Mouse (Mus musculus) liver, embryonic 14.5 days (tissue): Measurements from ENCODE around the gene Psma1. TPM values are rescaled to one million over a fixed set of nuclear protein-coding genes. Genes with fewer than 3 reads are reported as not detected.
A peak's percentile ranks its signal among the peaks of the same experiment; 100 is the strongest.

Source experiments
- ATAC-seq: fragments of 200-750 bp; cut with Nextera tagmentation; 2 replicates; pipeline ENCODE4 v1.8.0; 2017; ENCODE audit warnings: moderate number of reproducible peaks, mild to moderate bottlenecking, moderate library complexity; ENCODE audit not compliant: insufficient read depth
- DNase-seq, 3 experiments: peaks; one replicate each; pipeline ENCODE4 v3.0.0-alpha.2; 2012 to 2013; ENCODE audit warnings: low read depth in 3 of 3, low spot score in 3 of 3
- H3K27ac ChIP-seq: fragments of 300-500 bp; sonication (generic); 2 replicates; pipeline ENCODE4 v1.5.1; 2014; ENCODE audit warnings: moderate library complexity, mild to moderate bottlenecking, control low read depth, inconsistent platforms
- H3K27me3 ChIP-seq: fragments of 300-500 bp; sonication (generic); 2 replicates; pipeline ENCODE4 v1.6.1; 2014; ENCODE audit warnings: mild to moderate bottlenecking, low read length, moderate library complexity; ENCODE audit not compliant: control insufficient read depth, insufficient read depth
- H3K36me3 ChIP-seq: fragments of 300-500 bp; sonication (generic); replicated peaks from 2 replicates; pipeline ENCODE4 v1.6.1; 2014; ENCODE audit warnings: low read depth; ENCODE audit not compliant: control insufficient read depth, insufficient read depth
- H3K4me1 ChIP-seq, 2 experiments: fragments of 200-500 bp in 1 of 2; fragments of 300-500 bp in 1 of 2; sonication (generic) in 1 of 2; replicated peaks; 2 replicates each; pipeline ENCODE4 v1.6.1; 2012 to 2014; ENCODE audit warnings: antibody characterized with exemption in 1 of 2, inconsistent platforms in 1 of 2, low read length in 1 of 2; ENCODE audit not compliant: control insufficient read depth in 2 of 2, insufficient read depth in 2 of 2
- H3K4me2 ChIP-seq: fragments of 300-500 bp; sonication (generic); 2 replicates; pipeline ENCODE4 v1.6.1; 2014; ENCODE audit warnings: low read depth, mild to moderate bottlenecking, control low read depth, moderate library complexity
- H3K4me3 ChIP-seq, 2 experiments: fragments of 200-500 bp in 1 of 2; fragments of 300-500 bp in 1 of 2; sonication (generic) in 1 of 2; 2 replicates each; pipeline ENCODE4 v1.5.1; 2012 to 2014; ENCODE audit warnings: low read depth in 2 of 2, low read length in 2 of 2, mild to moderate bottlenecking in 2 of 2, control low read depth in 1 of 2, inconsistent platforms in 1 of 2, moderate library complexity in 1 of 2; ENCODE audit not compliant: insufficient read depth in 1 of 2
- H3K9ac ChIP-seq: fragments of 300-500 bp; sonication (generic); replicated peaks from 2 replicates; pipeline ENCODE4 v1.6.1; 2014; ENCODE audit warnings: mild to moderate bottlenecking, control low read depth, moderate library complexity
- H3K9me3 ChIP-seq: fragments of 300-500 bp; sonication (generic); 2 replicates; pipeline ENCODE4 v1.6.1; 2016; ENCODE audit warnings: low read length, mixed read lengths; ENCODE audit not compliant: control insufficient read depth
- CTCF ChIP-seq: IDR thresholded peaks from 2 replicates; pipeline ENCODE4 v1.5.1; 2016; ENCODE audit warnings: antibody characterized with exemption, low read depth, control low read depth
- EP300 ChIP-seq: IDR thresholded peaks from 2 replicates; pipeline ENCODE4 v1.6.1; 2016; ENCODE audit warnings: antibody characterized with exemption, low read depth
- WGBS: fragments of 180-500 bp; shearing (Covaris S2); extraction: QIAGEN DNeasy Blood & Tissue Kit; methylation state at CpG from one replicate; pipeline ENCODE4 v1.1.7; 2014; ENCODE audit not compliant: insufficient replicate concordance; 5-methylcytosine and 5-hydroxymethylcytosine counted together
- polyA plus RNA-seq, 2 experiments: library from polyadenylated mRNA; depleted of rRNA in 1 of 2; stranded (reverse) in 1 of 2; unstranded in 1 of 2; fragments of >200 nt; fragmentation: Nextera tagmentation in 1 of 2; extraction: Ambion mirVana in 1 of 2; gene quantifications; 2 replicates each; pipeline versions ENCODE4 v1.2.1 to v1.2.3; 2012 to 2014

The Psma1 gene
- polyA plus RNA-seq, 2 experiments, result 146 to 289 TPM

GRCm38 (mm10) chr7:114317896-114318295, 42.0 kb upstream of the Psma1 start:
- Histone ChIP-seq H3K4me3 (no peak overlapping the region), H3K9ac (no peak overlapping the region), H3K4me2 (no peak overlapping the region), H3K4me1 (peaks cover 0 to 13% of the 10 kb centered on the region in 2 experiments; a peak in 2 of 4 replicates), H3K27me3 (no peaks in the 10 kb centered on the region; the same call in 1 of the 2 replicates), H3K27ac (no peak overlapping the region), H3K36me3 (no peaks in the 10 kb centered on the region), H3K9me3 (no peaks in the 10 kb centered on the region)
- no peak for TF ChIP-seq EP300
- TF ChIP-seq CTCF, result no peak
- no peak for DNase-seq
- no peak for ATAC-seq
- 42% methylated on average over 4 of the region's 4 CpGs for WGBS

DNA sequence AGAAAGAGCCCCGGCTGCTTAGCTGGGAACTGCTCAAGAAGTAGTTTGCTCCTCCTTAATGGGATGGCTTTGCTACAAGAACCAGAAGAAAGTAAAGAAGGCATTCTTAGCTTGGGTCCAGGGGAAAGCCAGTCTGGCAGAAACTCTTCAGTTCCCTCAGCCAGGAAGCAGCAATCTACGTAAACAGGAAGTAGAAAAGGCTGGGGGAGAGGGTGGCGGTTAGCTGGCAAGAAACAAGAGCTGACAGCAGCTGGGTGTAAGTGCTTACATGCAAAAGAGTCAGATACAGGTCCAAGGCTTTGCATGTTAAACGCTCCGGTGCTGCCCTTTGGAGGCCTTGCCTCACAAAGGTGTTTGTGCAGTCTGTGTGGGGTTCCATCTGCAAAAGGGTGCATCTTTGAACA, 41.5 kb upstream of the Psma1 start:
- Histone ChIP-seq H3K4me1 (peaks cover 0 to 9% of the 10 kb centered on the region in 2 experiments; a peak in 2 of 4 replicates), H3K27me3 (no peaks in the 10 kb centered on the region; the same call in 1 of the 2 replicates), H3K27ac (no peak overlapping the region), H3K36me3 (no peaks in the 10 kb centered on the region), H3K9me3 (no peaks in the 10 kb centered on the region), H3K4me3 (no peak overlapping the region), H3K4me2 (no peak overlapping the region), H3K9ac (no peak overlapping the region)
- no peak for TF ChIP-seq CTCF
- no peak for TF ChIP-seq EP300
- ATAC-seq, result no peak
- WGBS, result 18% methylated on average over 5 of the region's 5 CpGs
- DNase-seq, result no peak

DNA sequence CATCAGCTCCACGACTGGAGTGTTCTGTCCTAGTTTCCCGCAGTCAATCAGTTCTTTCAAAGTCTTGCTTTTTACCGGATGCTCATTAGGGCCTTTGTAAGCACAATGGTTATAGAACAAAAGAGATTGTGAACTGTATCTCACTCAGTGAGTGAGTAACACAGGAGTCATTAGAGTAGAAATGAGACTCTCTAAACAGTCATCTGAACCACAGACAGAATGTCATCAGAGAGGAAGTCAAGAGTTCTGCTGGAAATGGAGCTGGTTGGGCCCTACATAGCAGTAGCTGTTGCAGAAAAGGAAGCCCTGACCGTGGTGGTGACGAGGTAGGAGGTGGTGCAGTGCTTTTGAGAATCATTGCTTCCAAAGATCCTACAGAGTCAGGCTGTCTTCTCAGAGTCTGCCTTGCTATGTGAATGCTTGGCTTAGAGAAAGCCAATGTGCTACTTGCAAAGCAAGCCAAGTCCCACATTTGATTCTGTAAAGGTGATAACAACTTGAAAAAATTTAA, 40.5 kb upstream of the Psma1 start:
- ATAC-seq, result no peak

DNA sequence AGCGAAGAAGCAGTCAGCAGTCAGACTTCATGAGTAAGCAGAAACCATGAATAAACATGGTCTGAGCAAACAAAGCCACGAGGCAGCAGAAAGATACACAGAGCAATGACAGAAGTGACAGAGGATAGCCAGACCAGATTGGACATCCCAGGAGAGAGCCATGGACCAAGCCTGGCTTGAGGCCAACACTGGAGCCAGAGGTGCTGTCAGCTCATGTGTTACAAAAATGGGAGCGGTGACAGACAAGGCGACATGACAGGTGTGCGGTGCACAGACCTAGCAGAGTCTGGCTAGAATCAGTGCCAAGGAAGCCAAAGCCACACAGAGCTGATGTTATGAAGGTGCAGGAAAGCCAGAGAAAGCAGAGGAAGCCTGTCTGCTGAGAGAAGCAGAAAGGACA, 35.3 kb upstream of the Psma1 start:
- Histone ChIP-seq H3K9ac (no peak overlapping the region), H3K27me3 (no peaks in the 10 kb centered on the region; the same call in 1 of the 2 replicates), H3K36me3 (no peaks in the 10 kb centered on the region), H3K4me3 (no peak overlapping the region), H3K9me3 (no peaks in the 10 kb centered on the region), H3K4me1 (peaks cover 0 to 6% of the 10 kb centered on the region in 2 experiments; a peak in 1 of 4 replicates), H3K27ac (no peak overlapping the region), H3K4me2 (no peak overlapping the region)
- TF ChIP-seq CTCF, result no peak
- TF ChIP-seq EP300, result no peak
- WGBS, result 62% methylated on average over 5 of the region's 5 CpGs
- DNase-seq (no peak), ATAC-seq (peak; percentile 60)

More for the DNA sequence above, 40.5 kb upstream of the Psma1 start:
- Histone ChIP-seq H3K27me3 (no peaks in the 10 kb centered on the region; the same call in 1 of the 2 replicates), H3K4me3 (no peak overlapping the region), H3K9ac (no peak overlapping the region), H3K4me1 (peaks cover 0 to 7% of the 10 kb centered on the region in 2 experiments; a peak in 2 of 4 replicates), H3K36me3 (no peaks in the 10 kb centered on the region), H3K27ac (no peak overlapping the region), H3K9me3 (no peaks in the 10 kb centered on the region), H3K4me2 (no peak overlapping the region)
- no peak for DNase-seq
- TF ChIP-seq CTCF (no peak), EP300 (no peak)
- WGBS, result 39% methylated on average over 5 of the region's 5 CpGs

GRCm38 (mm10) chr7:114309020-114309419, 33.1 kb upstream of the Psma1 start:
- no peak overlapping the region for H3K9ac ChIP-seq
- no peaks in the 10 kb centered on the region for H3K36me3 ChIP-seq
- H3K9me3 ChIP-seq, result no peaks in the 10 kb centered on the region
- WGBS, result 14% methylated on average over 4 of the region's 4 CpGs
- no peak for DNase-seq
- H3K4me1 ChIP-seq, result peaks cover 0 to 6% of the 10 kb centered on the region in 2 experiments; a peak in 1 of 4 replicates
- no peak overlapping the region for H3K4me3 ChIP-seq
- H3K27ac ChIP-seq, result no peak overlapping the region
- no peak overlapping the region; the same call in 1 of the 2 replicates for H3K4me2 ChIP-seq
- no peaks in the 10 kb centered on the region; the same call in 1 of the 2 replicates for H3K27me3 ChIP-seq
- TF ChIP-seq EP300 (no peak), CTCF (no peak)
- 0 out of 2 replicates have a peak, but pooled peaks have one; percentile 17 for ATAC-seq
